ENCODE assay signal across 1 mouse cellular context in genomic region chr5:100798165-100798860, GRCm38 (mm10).
TF ChIP-seq lines count a peak whose summit lies in the region.

TSS of gene Helq (minus strand) at chr5:100798598.
TSS of gene Mrps18c (plus strand) at chr5:100798627.

TF ChIP-seq in CH12.LX, 34 proteins besides CTCF, POLR2A, EP300 and RAD21 (continued from another document):
- TF ChIP-seq MXI1 (IDR thresholded peaks at IDR 0.05; ENCODE audit: low read depth, low read length) = peak; percentile 92
- TF ChIP-seq MYC (IDR thresholded peaks at IDR 0.05; ENCODE audit: low read depth, low read length) = peak; percentile 68; the same call in 1 of the 2 replicates
- TF ChIP-seq MAFK (IDR thresholded peaks at IDR 0.05; ENCODE audit: insufficient replicate concordance, low read length) = no peak
- TF ChIP-seq UBTF (IDR thresholded peaks at IDR 0.05; ENCODE audit: low read depth, low read length) = peak; percentile 56
- TF ChIP-seq CHD2 (IDR thresholded peaks at IDR 0.05; ENCODE audit: low read length) = peak; percentile 27; the same call in 1 of the 2 replicates
- 0 out of 2 replicates have a peak, but pooled peaks have one; percentile 41 for TF ChIP-seq MAZ (IDR thresholded peaks at IDR 0.05; ENCODE audit: low read depth, low read length)
- no peak for TF ChIP-seq JUN (IDR thresholded peaks at IDR 0.05; ENCODE audit: insufficient read depth, low read depth, low read length)
- no peak for TF ChIP-seq PAX5 (IDR thresholded peaks at IDR 0.05; ENCODE audit: low read length)
- TF ChIP-seq HCFC1 (IDR thresholded peaks at IDR 0.05; ENCODE audit: low read depth, low read length) = peak; percentile 94
- TF ChIP-seq GABPA (IDR thresholded peaks at IDR 0.05; ENCODE audit: insufficient replicate concordance, low read depth, low read length) = no peak; the same call in 1 of the 2 replicates
- TF ChIP-seq JUND (conservative IDR thresholded peaks at IDR 0.05; ENCODE audit: low read depth, low read length) = no peak
- TF ChIP-seq SMC3 (IDR thresholded peaks at IDR 0.05; ENCODE audit: low read depth, low read length) = no peak
- peak; percentile 98 for TF ChIP-seq USF1 (IDR thresholded peaks at IDR 0.05; ENCODE audit: low read depth, low read length)
- TF ChIP-seq ELF1 (IDR thresholded peaks at IDR 0.05; ENCODE audit: low read depth, low read length) = peak; percentile 96
- TF ChIP-seq KAT2A (IDR thresholded peaks at IDR 0.05; ENCODE audit: insufficient replicate concordance, low read length) = peak; percentile 86; the same call in 1 of the 2 replicates
- TF ChIP-seq TBP (conservative IDR thresholded peaks at IDR 0.05; ENCODE audit: low read depth, low read length) = peak; percentile 81
- peak; percentile 95 for TF ChIP-seq SIN3A (IDR thresholded peaks at IDR 0.05; ENCODE audit: low read length)
- peak; percentile 74 for TF ChIP-seq MEF2A (IDR thresholded peaks at IDR 0.05; ENCODE audit: borderline replicate concordance, low read depth, low read length)
- no peak for TF ChIP-seq ZC3H11A (IDR thresholded peaks at IDR 0.05; ENCODE audit: low read depth, low read length)
- no peak for TF ChIP-seq ZKSCAN1 (IDR thresholded peaks at IDR 0.05; ENCODE audit: borderline replicate concordance, low read depth, low read length)
- TF ChIP-seq ETS1 (conservative IDR thresholded peaks at IDR 0.05; ENCODE audit: low read depth, low read length) = peak; percentile 51
- TF ChIP-seq ZMIZ1 (IDR thresholded peaks at IDR 0.05; ENCODE audit: low read depth, low read length) = peak; percentile 69; the same call in 1 of the 2 replicates
- peak; percentile 72 for TF ChIP-seq NELFE (IDR thresholded peaks at IDR 0.05; ENCODE audit: low read depth, low read length)
- TF ChIP-seq E2F4 (IDR thresholded peaks at IDR 0.05; ENCODE audit: insufficient replicate concordance, low read depth, low read length) = peak; percentile 97
- no peak for TF ChIP-seq POLR2AphosphoS2 (IDR thresholded peaks at IDR 0.05; ENCODE audit: low read depth, low read length)
- no peak; the same call in 1 of the 2 replicates for TF ChIP-seq RCOR1 (conservative IDR thresholded peaks at IDR 0.05; ENCODE audit: low read depth, low read length)
- TF ChIP-seq NRF1 (IDR thresholded peaks at IDR 0.05; ENCODE audit: low read depth, low read length) = peak; percentile 56
- no peak for TF ChIP-seq ZNF384 (IDR thresholded peaks at IDR 0.05; ENCODE audit: low read depth, low read length)
- TF ChIP-seq USF2 (conservative IDR thresholded peaks at IDR 0.05; ENCODE audit: low read depth, low read length) = peak; percentile 93
- TF ChIP-seq BHLHE40 (IDR thresholded peaks at IDR 0.05; ENCODE audit: low read depth, low read length) = peak; percentile 99
- TF ChIP-seq CHD1 (IDR thresholded peaks at IDR 0.05; ENCODE audit: low read depth, low read length) = 0 out of 2 replicates have a peak, but pooled peaks have one; percentile 43
